Mouse (Mus musculus): ENCODE results near the gene Borcs5. TPM values are rescaled to one million over a fixed set of nuclear protein-coding genes. Genes with fewer than 3 reads are reported as not detected.

Borcs5 gene
- polyA plus RNA-seq, 1 experiment from 2014 or later = 51.3 TPM

Other genes starting within 250 kb of the Borcs5 start
- gene Bcl2l14, start 243.2 kb upstream of the Borcs5 start, polyA plus RNA-seq (2014; fragmentation: Nextera tagmentation; extraction: Ambion mirVana) = not detected in 2 replicates
- 23.0 and 26.8 TPM in 2 replicates for gene Lrp6, start 72.5 kb upstream of the Borcs5 start, polyA plus RNA-seq (2014; fragmentation: Nextera tagmentation; extraction: Ambion mirVana)
- gene Mansc1, start 7.0 kb upstream of the Borcs5 start, polyA plus RNA-seq (2014; fragmentation: Nextera tagmentation; extraction: Ambion mirVana) = 0.91 and 1.0 TPM in 2 replicates
- 4.2 and 5.5 TPM in 2 replicates for gene Dusp16, start 153.1 kb downstream of the Borcs5 start, polyA plus RNA-seq (2014; fragmentation: Nextera tagmentation; extraction: Ambion mirVana)
- 3.9 and 4.3 TPM in 2 replicates for gene Crebl2, start 190.6 kb downstream of the Borcs5 start, polyA plus RNA-seq (2014; fragmentation: Nextera tagmentation; extraction: Ambion mirVana)